Mouse (Mus musculus) liver, embryonic 14.5 days (tissue): ENCODE data around the gene Abcd4.

Source experiments
- CTCF ChIP-seq: IDR thresholded peaks from 2 replicates; pipeline ENCODE4 v1.5.1; 2016; ENCODE audit warnings: antibody characterized with exemption, low read depth, control low read depth
- EP300 ChIP-seq: IDR thresholded peaks from 2 replicates; pipeline ENCODE4 v1.6.1; 2016; ENCODE audit warnings: antibody characterized with exemption, low read depth

DNA sequence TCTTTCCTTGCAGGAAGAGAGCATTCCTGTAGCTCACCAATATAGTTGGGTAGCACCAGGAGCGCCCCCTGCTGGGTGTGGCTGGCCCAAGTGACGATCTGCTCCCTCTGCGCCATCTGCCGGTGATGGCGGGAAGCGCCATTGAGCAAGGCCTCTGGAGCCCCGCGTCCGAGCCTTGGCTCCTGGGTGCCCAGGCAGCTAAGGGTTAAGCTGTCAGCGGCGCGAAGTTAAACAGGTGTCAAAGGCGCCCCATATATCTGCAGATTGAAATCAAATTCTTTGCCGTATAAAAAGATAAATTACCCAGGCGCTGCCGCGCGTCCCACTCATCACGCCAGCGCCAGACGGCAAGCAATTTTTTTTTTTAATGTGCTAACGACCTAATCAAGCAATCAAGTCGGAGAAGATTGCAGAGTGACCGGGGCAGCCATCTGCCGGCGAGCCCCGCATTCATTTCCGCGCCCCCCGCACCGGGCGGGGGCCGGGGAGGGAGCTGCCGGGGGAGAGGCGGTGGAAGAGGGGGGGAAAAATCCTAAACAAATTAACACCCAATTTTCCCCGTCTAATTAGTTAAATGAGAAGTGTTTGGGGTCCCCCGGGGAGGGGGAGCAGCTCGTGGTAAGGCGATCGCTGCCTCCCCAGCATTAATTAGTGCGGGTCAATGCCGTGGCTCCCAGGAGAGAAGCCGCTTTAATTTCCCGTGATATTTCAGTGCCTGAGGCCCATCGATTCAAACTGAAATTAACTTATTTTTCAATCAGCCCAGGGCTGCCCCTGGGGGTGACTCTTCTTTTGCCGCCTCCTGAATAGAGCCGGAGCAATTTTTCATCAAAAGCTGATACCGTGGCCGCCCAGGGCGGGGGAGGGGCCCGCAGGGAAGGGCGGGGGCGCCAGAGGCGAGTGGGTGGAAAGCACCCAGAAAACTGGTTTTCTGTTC lies 27.1 kb downstream of the Abcd4 start:
- TF ChIP-seq EP300 = no peak
- TF ChIP-seq CTCF = peak; percentile 100
